Mouse (Mus musculus): ENCODE results near the gene Vamp1.

DNA sequence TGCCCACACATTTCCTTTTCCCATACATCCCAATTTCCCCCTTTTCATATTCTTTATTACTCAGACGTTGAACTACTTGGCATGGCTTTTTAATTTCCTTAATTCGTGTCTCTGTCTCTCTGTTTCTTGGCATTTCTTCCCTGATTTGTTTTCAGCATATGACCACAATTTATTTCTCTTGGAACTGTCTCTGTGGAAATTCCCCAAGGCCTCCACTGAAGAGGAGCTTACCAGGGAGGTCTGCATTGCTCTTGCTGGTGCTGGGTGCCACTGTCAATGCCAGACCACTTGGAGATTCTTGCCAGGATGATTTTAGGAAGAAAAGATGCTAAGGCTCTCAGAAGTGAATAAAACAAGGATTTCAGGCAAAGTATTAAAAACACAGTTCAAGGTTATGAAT, 2.7 kb upstream of the Vamp1 start:
- TF ChIP-seq POLR2A (IDR thresholded peaks at IDR 0.05; ENCODE audit: insufficient read length, low read depth) (no peak), E2F4 (IDR thresholded peaks at IDR 0.05; ENCODE audit: insufficient read depth) (no peak), POLR2AphosphoS2 (IDR thresholded peaks at IDR 0.05; ENCODE audit: insufficient read length, low read depth) (no peak), SRF (IDR thresholded peaks at IDR 0.05; ENCODE audit: control insufficient read depth, insufficient read length, low read depth) (no peak), TCF12 (IDR thresholded peaks at IDR 0.05; ENCODE audit: insufficient read depth, poor library complexity, severe bottlenecking) (no peak), USF1 (IDR thresholded peaks at IDR 0.05; ENCODE audit: low read depth) (no peak), MYOG (IDR thresholded peaks at IDR 0.05; ENCODE audit: control insufficient read depth in 1 of 3, insufficient read depth in 1 of 3, insufficient read length in 2 of 3, low read depth in 2 of 3) (no peak), MAX (IDR thresholded peaks at IDR 0.05; ENCODE audit: low read depth) (no peak), CEBPB (IDR thresholded peaks at IDR 0.05; ENCODE audit: insufficient read depth, poor library complexity, severe bottlenecking) (no peak), TCF3 (IDR thresholded peaks at IDR 0.05; ENCODE audit: insufficient read length, low read depth) (no peak), REST (IDR thresholded peaks at IDR 0.05; ENCODE audit: insufficient read depth, insufficient read length) (no peak), MYOD1 (IDR thresholded peaks at IDR 0.05; ENCODE audit: control insufficient read depth in 1 of 3, insufficient read length in 2 of 3, low read depth in 2 of 3) (no peak)
